Mouse (Mus musculus) layer of hippocampus, adult 8-10 months (tissue): ENCODE results near the gene Atf3. TPM values are rescaled to one million over a fixed set of nuclear protein-coding genes. Genes with fewer than 3 reads are reported as not detected.

Source experiments
- DNase-seq, 2 experiments: peaks; one replicate each; pipeline ENCODE4 v3.0.0; 2022; ENCODE audit warnings: low spot score in 2 of 2
- total RNA-seq, 4 experiments: library from RNA; stranded (reverse); gene quantifications; 2 replicates each; pipeline ENCODE4 v1.2.4; 2022

The Atf3 gene
- total RNA-seq, 4 experiments from 2014 or later: 0.80 to 7.7 (median 3.5) TPM

DNA sequence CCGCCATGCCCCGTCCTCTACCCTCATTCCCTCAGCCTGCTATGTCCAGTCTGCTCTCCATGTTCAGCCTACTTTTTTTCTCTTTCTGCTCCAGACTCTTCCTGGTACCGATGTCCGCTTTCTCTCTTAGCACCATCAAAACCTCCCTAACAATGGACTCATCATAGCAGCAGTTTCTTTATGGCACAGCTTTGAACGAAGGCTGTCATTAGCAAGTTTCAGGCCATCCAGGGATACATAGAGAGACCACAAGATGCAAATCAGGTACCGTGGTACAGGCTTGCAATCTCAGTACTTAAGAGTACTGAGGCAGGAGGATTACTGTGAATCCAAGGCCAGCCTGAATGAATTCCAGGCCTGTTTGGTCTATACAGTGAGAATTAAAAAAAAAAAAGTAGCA lies 25.1 kb downstream of the Atf3 start:
- no peak for DNase-seq

- DNase-seq: no peak
These were observed 25.6 kb downstream of the Atf3 start for GRCm38 (mm10) chr1:191192213-191192612.

GRCm38 (mm10) chr1:191189671-191190372 lies 28.0 kb downstream of the Atf3 start:
- DNase-seq: no peak

DNA sequence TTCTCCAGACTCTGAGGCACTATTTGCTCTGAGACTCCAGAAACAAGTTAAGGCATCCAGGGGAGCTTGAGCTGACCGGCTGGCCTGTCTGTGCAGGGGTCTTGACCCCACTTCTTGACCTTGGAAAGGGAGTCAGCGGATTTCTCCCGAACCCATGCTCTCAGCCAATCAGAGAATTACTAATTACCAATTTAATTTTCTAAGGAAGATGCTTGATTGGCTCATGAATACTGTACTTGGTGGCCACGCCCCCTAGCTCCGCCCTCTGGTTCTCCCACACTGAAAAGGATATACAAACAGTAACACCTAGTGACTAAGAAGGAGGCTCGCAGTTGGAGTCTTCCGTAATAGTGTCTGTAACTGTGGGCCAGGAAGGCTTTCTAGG lies 31.5 kb downstream of the Atf3 start:
- no peak for DNase-seq

DNA sequence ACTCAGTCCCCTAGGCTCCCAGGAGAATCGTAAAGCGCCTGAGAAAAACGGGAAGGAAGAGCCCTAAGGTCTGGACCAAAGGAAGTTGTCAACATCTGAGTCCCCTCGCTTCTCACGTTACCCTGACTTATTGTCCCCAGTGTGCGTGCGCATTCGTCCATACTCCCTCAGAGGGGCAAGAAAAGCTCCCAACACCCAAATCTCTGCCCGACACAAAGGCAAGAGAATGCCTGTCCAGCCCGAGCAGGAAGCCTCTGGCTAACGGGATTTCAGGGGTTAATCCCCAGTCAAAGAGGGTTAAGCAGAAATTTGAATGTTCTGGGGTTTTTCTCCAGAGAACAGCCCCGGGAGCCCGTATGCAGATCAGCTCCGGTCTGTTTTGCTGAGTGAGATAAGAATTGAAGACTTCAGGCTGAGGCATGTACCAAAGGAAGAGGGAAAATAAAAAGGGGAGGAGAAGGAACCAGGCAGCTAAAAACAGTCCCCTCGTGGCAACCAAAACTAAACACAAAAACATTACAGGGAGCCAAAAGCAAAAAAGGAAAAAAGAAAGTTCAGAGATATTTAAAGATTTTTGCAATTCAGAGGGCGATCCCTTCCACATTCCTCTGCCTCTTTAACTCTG lies 32.0 kb downstream of the Atf3 start:
- no peak for DNase-seq

- DNase-seq: no peak
These were observed 33.0 kb downstream of the Atf3 start for GRCm38 (mm10) chr1:191184841-191185251.

DNA sequence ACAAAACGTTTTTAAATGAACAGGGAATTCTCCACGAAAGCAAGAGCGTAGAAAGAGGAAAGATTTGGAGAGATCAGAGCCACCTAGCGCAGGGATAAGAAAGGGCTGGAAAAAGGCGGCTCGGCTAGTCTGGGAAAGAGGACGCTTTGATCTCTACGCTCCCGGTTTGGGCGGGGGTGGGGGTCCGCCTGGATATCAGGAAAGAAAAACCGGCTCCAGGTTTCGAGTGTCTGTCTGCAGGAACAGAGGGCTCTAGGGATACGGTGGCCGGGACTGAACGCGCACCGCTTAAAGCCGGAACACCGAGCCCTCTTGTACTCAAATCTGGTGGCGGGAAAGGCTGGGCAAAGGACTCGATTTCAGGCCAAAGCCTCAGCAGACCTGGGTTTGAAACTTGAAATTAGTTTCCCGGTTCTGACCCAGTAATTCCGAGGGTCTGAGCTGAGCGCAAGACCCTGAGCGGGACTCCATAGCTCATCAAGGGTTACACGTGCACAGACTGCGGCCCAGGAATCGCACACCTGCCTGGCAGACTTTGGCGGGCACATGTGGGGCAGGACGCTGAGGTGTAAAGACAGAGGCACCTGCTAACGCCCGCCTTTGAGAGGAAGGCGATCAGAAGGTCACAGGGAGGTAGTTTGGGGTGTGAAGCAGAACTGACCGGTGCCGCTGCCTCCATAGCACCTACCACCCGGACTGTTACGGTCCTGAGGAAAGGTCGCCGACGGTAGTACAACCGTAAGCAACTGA lies 33.6 kb downstream of the Atf3 start:
- DNase-seq: no peak

- peak; percentile 78 to 83 for DNase-seq
These were observed 34.4 kb downstream of the Atf3 start for GRCm38 (mm10) chr1:191183163-191184065.

GRCm38 (mm10) chr1:191182431-191183162 lies 35.2 kb downstream of the Atf3 start:
- DNase-seq: peak in 1 of 2 experiments; percentile 12

DNA sequence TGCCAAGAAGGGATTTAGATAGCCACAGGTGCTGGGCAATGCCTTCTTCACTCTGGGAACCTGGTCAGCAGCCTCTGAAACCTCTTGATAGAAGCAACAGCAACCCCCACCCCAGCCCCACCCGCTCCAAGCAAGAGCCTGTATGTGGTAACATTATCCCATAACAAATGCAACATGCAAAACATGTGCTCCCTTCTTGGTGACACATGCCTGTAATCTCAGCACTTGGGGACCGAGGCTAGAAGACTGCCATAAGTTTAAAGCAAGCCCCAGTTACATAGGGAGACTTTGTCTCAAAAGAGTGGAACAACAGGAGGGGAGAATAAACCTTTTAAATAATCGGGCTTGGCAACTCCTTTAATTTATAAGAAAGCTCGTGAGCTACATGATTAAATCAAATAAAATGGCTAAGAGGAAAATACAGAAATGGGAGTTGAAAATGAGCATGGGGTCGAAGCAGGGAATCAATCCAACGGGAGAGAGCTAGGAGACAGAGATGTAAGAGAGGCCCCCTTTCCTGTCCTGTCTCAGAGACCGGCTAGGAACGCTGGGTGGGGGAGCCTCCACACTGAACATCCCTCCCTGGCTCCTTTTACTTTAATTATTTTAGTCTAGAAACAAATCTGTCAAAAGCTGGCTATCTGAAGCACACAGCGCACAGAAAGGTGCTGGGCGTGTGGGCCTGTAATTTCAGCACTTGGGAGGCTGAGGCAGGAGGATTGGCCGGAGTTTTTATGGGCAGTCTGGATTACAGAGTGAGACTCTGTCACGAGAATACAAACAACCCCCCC lies 36.2 kb downstream of the Atf3 start:
- no peak for DNase-seq

DNA sequence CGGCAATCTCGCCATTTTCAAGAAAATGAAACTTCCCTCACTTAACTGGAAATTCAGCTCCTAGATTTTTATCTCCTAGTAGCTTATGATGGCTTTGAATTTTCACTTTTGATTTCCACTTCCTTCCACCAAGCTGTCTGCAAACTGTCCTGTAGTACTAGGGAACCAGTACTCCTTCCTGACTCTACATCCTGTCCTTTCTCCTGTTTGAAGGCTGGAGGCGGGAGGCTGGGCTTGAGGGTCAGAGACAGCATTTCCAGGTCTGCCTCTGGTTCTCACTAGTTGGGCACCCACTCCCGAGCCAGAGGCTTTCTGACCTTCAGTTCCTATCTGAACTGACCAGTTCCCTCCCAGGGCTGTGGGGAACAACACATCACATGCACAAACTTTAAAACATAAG lies 37.4 kb downstream of the Atf3 start:
- DNase-seq: no peak

- DNase-seq: no peak
These were observed 38.0 kb downstream of the Atf3 start for GRCm38 (mm10) chr1:191179846-191180245.

- no peak for DNase-seq
These were observed 39.2 kb downstream of the Atf3 start for GRCm38 (mm10) chr1:191178511-191179188.

- DNase-seq: no peak
These were observed 41.0 kb downstream of the Atf3 start for GRCm38 (mm10) chr1:191176887-191177286.

DNA sequence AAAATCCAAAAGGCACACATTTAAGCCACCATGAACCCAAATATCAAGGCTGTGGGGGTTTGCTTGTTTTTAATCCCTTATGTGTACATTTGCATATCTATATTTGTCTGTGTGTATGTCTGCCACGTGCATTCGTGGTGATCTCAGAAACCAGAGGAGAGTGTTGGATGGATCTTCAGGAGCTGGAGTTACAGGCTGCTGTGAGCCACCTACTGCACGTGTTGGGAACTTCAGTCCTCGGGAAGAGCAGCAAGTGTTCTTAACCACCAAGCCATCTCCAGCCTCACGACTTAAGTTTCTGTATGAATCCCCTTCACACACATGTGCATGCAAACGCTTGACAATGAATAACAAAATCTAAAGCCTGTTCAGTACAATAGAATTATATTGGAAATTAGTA lies 45.4 kb downstream of the Atf3 start:
- peak in 1 of 2 experiments; percentile 41 for DNase-seq

DNA sequence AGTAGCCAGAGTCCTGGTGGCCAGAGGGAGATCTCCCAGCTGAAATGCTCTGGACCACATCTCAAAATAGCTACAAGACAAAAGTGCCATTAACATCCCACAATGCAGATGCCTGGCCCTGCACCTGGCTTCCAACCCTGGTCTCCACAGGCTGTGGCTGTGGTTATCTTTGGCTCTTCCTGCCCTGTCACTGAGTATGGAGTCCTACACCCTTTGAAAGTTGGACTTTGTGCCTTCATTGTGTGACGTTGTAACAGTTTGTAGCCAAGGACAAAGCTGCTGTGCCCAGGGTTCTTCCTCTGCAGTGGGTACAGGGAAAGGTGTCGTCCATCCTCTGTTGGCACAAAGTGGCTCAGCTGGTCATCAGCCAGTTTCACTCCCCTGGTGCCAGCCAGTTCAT lies 47.4 kb downstream of the Atf3 start:
- DNase-seq: no peak

DNA sequence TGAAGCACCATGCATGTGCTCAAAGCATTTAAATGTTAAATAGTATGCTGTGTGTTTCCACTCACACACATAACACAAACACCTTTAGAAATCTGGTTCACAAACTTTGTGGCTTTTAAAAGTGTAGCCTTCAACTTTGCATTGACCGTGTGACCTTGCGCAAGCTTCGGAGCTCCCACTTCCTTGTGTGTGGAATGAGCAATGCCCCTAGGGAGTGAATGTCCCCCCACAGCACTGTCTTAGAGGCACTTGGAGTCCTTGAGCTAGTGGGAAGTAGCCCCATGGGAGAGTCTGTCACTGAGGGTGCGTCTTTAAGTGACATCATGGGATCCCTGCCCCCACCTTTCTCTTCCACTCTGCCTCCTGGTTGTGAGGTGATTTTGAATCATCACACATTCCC lies 51.6 kb downstream of the Atf3 start:
- DNase-seq: no peak

DNA sequence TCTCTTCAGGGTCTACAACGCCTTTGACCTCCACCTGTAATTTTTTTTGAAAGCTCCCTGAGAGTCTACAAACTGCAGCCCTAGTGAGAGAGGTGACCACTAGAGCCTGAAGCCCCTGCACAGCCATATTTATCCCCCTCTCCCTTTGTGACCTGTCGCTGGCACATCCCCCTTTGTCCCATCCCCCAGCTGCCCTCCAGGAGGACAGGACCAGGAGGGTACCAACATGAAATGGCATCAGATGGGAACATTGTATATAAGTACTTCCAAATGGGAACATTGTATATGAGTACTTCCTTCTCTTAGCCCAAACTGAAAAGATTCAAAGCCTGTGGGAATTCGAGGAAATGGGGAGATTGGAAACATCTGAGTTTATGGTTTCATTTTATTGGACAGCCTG lies 53.1 kb downstream of the Atf3 start, which contains the start of gene Fam71a:
Fam71a (minus strand) TSS at position 101 of the 400 bp plus-strand sequence.
- no peak for DNase-seq

DNA sequence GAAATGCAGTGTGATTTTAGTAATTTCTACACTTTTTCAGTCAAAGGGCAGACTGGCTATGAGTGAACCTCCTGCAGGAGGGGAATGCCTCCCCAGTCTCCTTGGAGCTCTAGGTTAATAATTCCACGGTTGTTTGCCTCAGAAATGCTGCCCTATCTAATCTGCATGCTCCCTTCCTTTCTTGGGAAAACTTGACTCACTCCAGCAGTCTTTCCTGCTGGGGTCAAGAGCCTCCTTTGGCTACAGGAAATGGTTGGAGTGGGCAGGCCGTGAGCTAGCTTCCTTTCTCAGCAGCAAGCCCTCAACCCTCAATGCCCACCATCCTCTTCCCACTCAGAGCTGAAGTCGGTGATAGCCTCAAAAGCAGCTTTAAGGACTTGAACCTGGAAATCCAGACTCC lies 63.5 kb downstream of the Atf3 start:
- no peak for DNase-seq
